Mouse (Mus musculus) testis, adult 2 months (tissue): ENCODE data around the gene Tmem108. TPM values are rescaled to one million over a fixed set of nuclear protein-coding genes. Genes with fewer than 3 reads are reported as not detected.
A peak's percentile ranks its signal among the peaks of the same experiment; 100 is the strongest.

Experiments used
- H3K27ac ChIP-seq: fragments of 200-500 bp; 2 replicates; pipeline ENCODE4 v1.5.1; 2012; ENCODE audit warnings: low read depth, low read length; ENCODE audit not compliant: control insufficient read depth, insufficient read depth
- H3K27me3 ChIP-seq: fragments of 200-500 bp; 2 replicates; pipeline ENCODE4 v1.6.1; 2012; ENCODE audit warnings: mild to moderate bottlenecking, low read length, moderate library complexity; ENCODE audit not compliant: control insufficient read depth, insufficient read depth
- H3K36me3 ChIP-seq: fragments of 200-500 bp; 2 replicates; pipeline ENCODE4 v1.6.1; 2012; ENCODE audit warnings: mild to moderate bottlenecking, low read length; ENCODE audit not compliant: control insufficient read depth, insufficient read depth
- H3K4me1 ChIP-seq: fragments of 200-500 bp; 2 replicates; pipeline ENCODE4 v1.6.1; 2012; ENCODE audit warnings: low read length; ENCODE audit not compliant: control insufficient read depth, insufficient read depth
- H3K4me3 ChIP-seq: fragments of 200-500 bp; 2 replicates; pipeline ENCODE4 v1.5.1; 2012; ENCODE audit warnings: low read depth, mild to moderate bottlenecking, low read length, moderate library complexity, mixed read lengths; ENCODE audit not compliant: control insufficient read depth
- CTCF ChIP-seq: fragments of 200-500 bp; IDR thresholded peaks from 2 replicates; pipeline ENCODE4 v1.5.1; 2012; ENCODE audit warnings: low read depth, mild to moderate bottlenecking, inconsistent platforms, low read length, moderate library complexity; ENCODE audit not compliant: control insufficient read depth, insufficient read depth, insufficient replicate concordance
- POLR2A ChIP-seq: fragments of 200-500 bp; IDR thresholded peaks from 2 replicates; pipeline ENCODE4 v1.6.1; 2012; ENCODE audit warnings: low read depth, mild to moderate bottlenecking, inconsistent platforms, low read length, moderate library complexity; ENCODE audit not compliant: control insufficient read depth
- polyA plus RNA-seq: library from polyadenylated mRNA; depleted of rRNA; stranded (reverse); fragments of >200 nt; gene quantifications from 2 replicates; pipeline ENCODE4 v1.2.3, GENCODE M21; 2012; rRNA removed

The Tmem108 gene
- 4.6 and 4.7 TPM in 2 replicates for polyA plus RNA-seq

GRCm38 (mm10) chr9:103761647-103762084 lies at the start of gene Tmem108:
Gene Tmem108 (minus strand): TSS chr9:103761837.
- Histone ChIP-seq H3K4me3 (peak within 1 kb of the TSS; percentile 83), H3K36me3 (no peaks in the 10 kb centered on the region), H3K4me1 (peaks cover 8% of the 10 kb centered on the region), H3K27me3 (no peaks in the 10 kb centered on the region), H3K27ac (no peak within 1 kb of the TSS)
- TF ChIP-seq CTCF (no peak), POLR2A (peak; percentile 47)

GRCm38 (mm10) chr9:103789029-103789428 lies 27.4 kb upstream of the Tmem108 start:
- H3K4me3 ChIP-seq, result no peak overlapping the region
- no peaks in the 10 kb centered on the region for H3K36me3 ChIP-seq
- H3K27me3 ChIP-seq, result no peaks in the 10 kb centered on the region
- H3K27ac ChIP-seq, result no peak overlapping the region
- H3K4me1 ChIP-seq, result no peaks in the 10 kb centered on the region
- no peak for TF ChIP-seq CTCF
- no peak for TF ChIP-seq POLR2A

GRCm38 (mm10) chr9:103784156-103784555 lies 22.5 kb upstream of the Tmem108 start:
- Histone ChIP-seq H3K36me3 (no peaks in the 10 kb centered on the region), H3K4me1 (no peaks in the 10 kb centered on the region; the same call in 1 of the 2 replicates), H3K4me3 (no peak overlapping the region), H3K27ac (no peak overlapping the region), H3K27me3 (no peaks in the 10 kb centered on the region)
- TF ChIP-seq CTCF (no peak), POLR2A (no peak)

GRCm38 (mm10) chr9:103783276-103783675 lies 21.6 kb upstream of the Tmem108 start:
- no peaks in the 10 kb centered on the region; the same call in 1 of the 2 replicates for H3K4me1 ChIP-seq
- H3K36me3 ChIP-seq, result no peaks in the 10 kb centered on the region
- no peaks in the 10 kb centered on the region for H3K27me3 ChIP-seq
- no peak overlapping the region for H3K4me3 ChIP-seq
- TF ChIP-seq POLR2A (no peak), CTCF (no peak)
- H3K27ac ChIP-seq, result no peak overlapping the region

GRCm38 (mm10) chr9:103782306-103782705 lies 20.7 kb upstream of the Tmem108 start:
- H3K27ac ChIP-seq, result no peak overlapping the region
- no peaks in the 10 kb centered on the region for H3K36me3 ChIP-seq
- TF ChIP-seq POLR2A (no peak), CTCF (no peak)
- no peak overlapping the region for H3K4me3 ChIP-seq
- no peaks in the 10 kb centered on the region for H3K27me3 ChIP-seq
- no peaks in the 10 kb centered on the region; the same call in 1 of the 2 replicates for H3K4me1 ChIP-seq

GRCm38 (mm10) chr9:103781407-103781806 lies 19.8 kb upstream of the Tmem108 start:
- Histone ChIP-seq H3K27ac (no peak overlapping the region), H3K4me1 (no peaks in the 10 kb centered on the region; the same call in 1 of the 2 replicates), H3K4me3 (no peak overlapping the region), H3K36me3 (no peaks in the 10 kb centered on the region), H3K27me3 (no peaks in the 10 kb centered on the region)
- TF ChIP-seq POLR2A (no peak), CTCF (no peak)

GRCm38 (mm10) chr9:103780598-103780997 lies 19.0 kb upstream of the Tmem108 start:
- H3K4me3 ChIP-seq, result no peak overlapping the region
- TF ChIP-seq CTCF (no peak), POLR2A (no peak)
- H3K27me3 ChIP-seq, result no peaks in the 10 kb centered on the region
- no peaks in the 10 kb centered on the region for H3K36me3 ChIP-seq
- H3K4me1 ChIP-seq, result no peaks in the 10 kb centered on the region; the same call in 1 of the 2 replicates
- H3K27ac ChIP-seq, result no peak overlapping the region

GRCm38 (mm10) chr9:103778185-103778584 lies 16.5 kb upstream of the Tmem108 start:
- Histone ChIP-seq H3K4me3 (no peak overlapping the region), H3K27me3 (no peaks in the 10 kb centered on the region), H3K27ac (no peak overlapping the region), H3K36me3 (no peaks in the 10 kb centered on the region), H3K4me1 (no peaks in the 10 kb centered on the region; the same call in 1 of the 2 replicates)
- TF ChIP-seq POLR2A (no peak), CTCF (no peak)
